Mouse (Mus musculus) layer of hippocampus, postnatal 10 days (tissue): ENCODE results near the gene Slc2a8. TPM values are rescaled to one million over a fixed set of nuclear protein-coding genes. Genes with fewer than 3 reads are reported as not detected.
"Not testable (repeated sequence)": the region's sequence is repeated elsewhere in the genome, so short reads cannot be mapped to it uniquely, and the experiment has no call there.

ENCODE experiments used
- DNase-seq, 2 experiments: peaks; one replicate each; pipeline ENCODE4 v3.0.0; 2021; ENCODE audit warnings: low spot score in 2 of 2
- long read RNA-seq: library from polyadenylated mRNA; stranded (forward); transcript quantifications from one replicate; pipeline ENCODE4 v2.0.0, GENCODE M21; 2023
- total RNA-seq, 2 experiments: library from RNA; stranded (reverse); gene quantifications; 2 replicates each; pipeline ENCODE4 v1.2.3; 2021

Gene Slc2a8
- 10 to 100 TPM; 23.2 to 26.9 TPM for total RNA-seq
- long read RNA-seq, transcript Slc2a8-201 (10 exons, 2,108 nt) = major isoform, 21 of 38 reads
- long read RNA-seq, partial matches to known transcripts = 4 of 38 reads
- long read RNA-seq, other reads (novel, unspliced or antisense) = 13 of 38 reads

DNA sequence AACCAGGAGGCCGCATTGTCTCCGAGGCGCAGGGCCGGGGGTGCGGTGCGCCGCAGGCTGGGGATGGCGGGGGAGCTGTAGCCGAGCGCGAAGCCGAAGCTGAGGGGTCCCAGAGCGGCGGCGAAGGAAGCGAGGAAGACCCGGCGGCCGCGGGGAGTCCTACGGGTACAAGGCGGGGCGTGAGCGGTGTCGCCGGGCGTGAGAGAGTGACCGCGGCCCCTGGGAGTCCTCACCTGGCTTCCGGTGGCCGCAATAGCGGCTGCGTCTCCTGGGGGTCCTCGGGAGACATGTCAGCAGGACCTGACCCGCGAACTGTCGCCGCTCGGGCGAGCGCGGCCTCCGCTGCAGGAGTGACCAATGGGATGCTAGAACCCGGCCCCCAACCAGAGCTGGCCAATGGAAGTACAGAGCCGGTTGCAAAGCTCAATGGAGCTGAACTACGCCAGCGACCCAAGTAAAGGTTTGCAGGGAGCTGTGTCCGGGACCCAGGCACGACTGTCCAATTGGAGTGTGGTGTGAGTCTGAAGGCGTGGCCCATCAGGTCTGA, at the start of gene Slc2a8:
Slc2a8 (minus strand) TSS at position 359 of the 547 bp plus-strand sequence.
- peak; percentile 80 to 87 for DNase-seq

DNA sequence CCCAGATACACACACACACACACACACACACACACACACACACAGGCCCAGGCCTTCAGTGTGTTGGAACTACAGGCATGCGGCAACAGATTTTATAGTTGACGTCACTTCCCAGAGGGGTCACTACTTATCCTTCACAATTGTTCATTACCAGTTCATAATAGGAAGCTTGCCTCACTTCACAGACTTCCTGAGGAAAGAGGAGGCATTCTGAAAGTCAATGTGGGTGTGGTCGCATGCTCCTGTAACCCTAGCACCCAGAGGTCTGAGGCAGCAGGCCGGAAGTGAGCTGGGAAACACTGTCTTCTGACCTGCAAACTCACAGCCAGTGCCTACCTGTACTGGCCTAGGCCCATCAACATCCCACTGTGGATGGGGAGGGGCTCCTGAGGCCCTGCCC, 43.2 kb upstream of the Slc2a8 start:
- DNase-seq = no peak

DNA sequence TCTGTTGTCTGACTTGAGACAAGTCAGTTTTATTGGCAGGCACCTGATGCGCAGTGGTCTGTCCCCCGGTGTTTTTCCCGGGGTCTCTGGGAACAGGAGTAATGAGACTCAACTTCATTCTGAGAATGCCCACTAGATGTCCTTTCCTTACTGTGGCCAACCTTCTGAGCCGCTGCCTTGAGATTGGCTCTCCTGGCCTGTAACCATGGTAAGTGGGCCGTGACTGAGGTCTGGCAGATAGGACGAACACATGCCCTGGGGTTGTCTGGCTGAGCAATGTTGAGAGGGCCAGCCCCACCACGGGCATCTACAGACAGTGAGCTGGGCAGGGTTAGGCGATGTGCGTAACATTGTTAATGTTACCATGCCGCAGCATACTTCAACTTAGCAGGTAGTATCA, 42.7 kb upstream of the Slc2a8 start:
- DNase-seq = peak in 1 of 2 experiments; percentile 33

DNA sequence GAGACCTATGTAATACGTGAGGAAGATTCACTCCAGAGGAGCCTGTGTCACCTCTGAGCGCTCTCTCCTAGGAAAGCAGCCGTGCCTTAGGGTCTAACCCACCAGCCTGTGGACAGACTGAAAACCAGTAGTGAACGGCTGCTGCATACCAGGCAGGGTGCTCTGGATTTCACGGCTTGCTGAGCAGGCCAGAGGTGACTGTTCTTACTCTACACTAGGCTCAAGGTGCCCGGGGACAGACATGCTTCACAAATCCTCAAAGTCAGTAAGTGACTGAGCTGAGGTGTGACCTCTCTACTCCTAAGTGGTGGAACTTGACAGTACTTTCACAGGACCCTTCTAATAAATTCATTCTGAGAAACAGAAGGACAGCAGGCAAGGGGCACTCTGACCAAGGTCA, 41.0 kb upstream of the Slc2a8 start:
- no peak for DNase-seq

DNA sequence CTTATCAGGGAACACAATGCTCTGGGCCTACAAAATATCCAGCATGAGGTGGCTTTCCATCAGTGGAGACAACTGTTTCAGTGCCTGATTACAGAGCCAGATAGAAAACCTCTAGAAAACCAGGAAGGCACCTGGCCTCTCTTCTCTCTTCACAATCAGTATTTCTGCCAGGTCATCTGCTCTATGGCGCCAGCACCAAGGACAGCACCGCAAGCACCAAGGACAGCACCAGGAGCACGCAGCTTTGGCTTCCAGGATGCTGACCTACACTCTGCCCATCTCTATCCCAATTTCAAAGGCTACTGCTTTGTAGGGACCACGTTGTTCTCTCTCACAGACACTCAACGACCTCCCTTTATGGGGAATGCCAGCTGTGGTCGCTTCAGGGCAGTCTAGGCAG, 36.1 kb upstream of the Slc2a8 start:
- DNase-seq = no peak

DNA sequence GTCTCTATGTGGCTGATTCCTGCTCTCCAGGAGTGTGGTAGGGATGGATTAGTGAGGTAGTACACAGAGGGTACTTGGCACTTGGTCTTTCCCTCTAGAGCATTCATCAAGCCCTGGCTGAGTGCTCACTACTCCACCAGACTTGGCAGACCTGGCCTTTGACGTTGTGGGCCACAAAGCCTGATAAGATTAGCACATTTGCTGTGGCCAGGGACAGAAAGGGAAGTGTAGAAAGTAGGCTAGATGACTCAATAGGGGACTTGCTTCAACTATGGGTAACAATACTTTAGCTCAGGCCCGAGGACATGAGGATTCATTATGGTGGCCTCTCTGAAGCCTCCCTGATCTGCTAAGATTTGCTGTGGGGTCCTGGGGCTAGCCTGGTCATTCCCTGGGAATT, 35.3 kb upstream of the Slc2a8 start:
- DNase-seq = no peak

DNA sequence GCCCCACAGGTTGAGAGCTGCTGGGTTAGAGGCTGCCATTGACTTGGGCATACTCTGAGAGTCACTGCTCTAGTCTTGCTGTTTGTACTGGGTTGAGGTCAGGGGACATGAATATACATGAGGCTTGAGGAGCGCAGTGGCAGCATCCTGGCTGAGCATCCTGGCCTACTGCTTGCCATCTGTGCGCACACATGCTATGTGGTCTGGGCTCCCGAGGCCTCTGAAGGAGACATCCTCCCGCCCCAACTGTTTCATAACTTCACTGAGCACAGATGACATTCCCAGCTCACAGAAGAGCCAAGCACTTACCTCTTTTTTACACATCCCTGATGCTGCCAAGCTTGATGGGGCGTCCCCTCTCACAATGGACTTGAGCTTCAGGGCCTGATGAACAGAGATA, 33.0 kb upstream of the Slc2a8 start:
- DNase-seq = peak in 1 of 2 experiments; percentile 41

DNA sequence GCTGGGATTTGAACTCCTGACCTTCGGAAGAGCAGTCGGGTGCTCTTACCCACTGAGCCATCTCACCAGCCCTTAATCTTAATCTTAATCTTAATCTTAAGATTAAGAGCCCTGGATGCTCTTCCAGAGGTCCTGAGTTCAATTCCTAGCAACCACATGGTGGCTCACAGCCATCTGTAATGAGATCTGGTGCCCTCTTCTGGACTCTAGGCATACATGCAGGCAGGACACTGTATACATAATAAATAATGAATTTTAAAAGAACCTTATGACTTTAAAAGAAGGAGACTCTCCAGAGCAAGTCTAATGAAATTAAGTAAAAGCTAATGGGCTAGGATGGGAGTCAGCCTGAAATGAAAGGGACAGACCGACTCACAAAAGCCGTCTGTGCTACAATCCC, 27.2 kb upstream of the Slc2a8 start:
- DNase-seq = not testable (repeated sequence)

DNA sequence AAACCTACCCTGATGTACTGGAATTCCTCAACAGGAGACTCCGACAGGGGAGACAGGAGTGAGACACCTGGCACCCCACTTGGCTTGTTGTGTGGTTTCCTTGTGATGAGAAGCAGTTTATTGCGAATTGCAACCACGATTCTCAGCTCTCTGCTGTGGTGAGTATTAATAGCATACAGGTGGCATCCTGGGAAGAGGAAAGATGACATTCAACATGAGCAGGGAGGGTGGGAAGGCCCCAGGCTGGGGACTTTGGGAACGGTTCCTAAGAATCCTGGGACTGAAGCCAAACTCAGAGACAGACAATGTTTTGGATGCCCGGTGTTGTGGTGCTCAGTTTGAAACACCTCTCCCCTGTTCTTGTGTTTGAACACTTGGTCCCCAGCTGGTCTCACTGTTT, 23.2 kb upstream of the Slc2a8 start:
- peak; percentile 42 to 56 for DNase-seq

DNA sequence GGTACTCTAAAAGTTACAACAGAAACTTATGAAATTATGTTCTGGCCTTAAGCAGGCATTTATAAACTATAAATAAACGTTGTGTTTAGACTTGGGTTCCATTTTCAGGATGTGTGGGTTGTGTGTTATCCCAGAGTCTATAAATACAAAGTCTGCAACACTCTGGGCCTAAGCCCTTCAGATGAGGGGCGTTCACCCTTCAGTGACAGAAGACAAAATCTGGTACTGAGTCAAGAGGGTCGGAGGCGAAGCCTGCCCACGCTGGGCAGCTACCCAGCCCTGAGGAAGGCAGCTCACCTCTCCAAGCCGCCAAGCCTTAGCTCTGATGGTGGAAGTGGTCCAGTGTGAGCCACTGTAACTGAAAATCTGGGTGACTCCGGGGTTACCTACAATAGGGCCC, 20.3 kb upstream of the Slc2a8 start:
- no peak for DNase-seq

DNA sequence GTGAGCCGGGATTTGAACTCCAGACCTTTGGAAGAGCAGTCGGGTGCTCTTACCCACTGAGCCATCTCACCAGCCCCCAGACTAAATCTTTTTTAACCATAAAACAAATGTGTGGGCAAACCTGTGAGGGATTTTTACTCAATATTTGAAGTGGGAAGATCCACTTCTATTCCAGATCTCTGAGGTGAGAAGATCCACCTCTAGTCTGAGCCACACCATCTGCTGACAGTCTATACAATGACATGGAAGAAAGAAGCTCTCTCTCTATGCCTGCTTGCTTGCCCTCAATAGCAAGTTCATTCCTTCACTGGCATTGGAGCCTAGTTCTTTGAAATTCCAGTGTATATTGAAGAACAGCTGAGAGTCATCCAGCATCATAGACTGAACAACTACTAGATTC, 17.9 kb upstream of the Slc2a8 start:
- no peak for DNase-seq

DNA sequence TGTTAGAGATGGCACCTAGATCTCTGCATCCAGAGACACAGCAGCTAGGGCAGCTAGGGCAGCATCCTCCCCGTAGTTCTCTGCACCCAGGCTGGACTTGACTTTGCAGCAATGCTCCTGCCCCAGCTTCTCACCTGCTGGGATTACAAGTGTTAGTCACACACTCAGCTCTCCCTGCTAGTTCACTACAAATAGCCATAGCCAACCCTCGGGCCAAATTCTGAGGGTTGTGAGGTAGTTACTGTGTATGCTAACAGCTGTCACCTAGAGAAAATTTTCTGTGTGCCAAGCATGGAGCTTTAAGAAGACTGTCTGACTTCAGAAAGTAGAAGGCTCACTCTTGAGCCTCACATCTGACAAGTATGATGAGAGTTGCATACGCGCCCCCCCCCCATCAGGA, 15.9 kb upstream of the Slc2a8 start:
- no peak for DNase-seq

DNA sequence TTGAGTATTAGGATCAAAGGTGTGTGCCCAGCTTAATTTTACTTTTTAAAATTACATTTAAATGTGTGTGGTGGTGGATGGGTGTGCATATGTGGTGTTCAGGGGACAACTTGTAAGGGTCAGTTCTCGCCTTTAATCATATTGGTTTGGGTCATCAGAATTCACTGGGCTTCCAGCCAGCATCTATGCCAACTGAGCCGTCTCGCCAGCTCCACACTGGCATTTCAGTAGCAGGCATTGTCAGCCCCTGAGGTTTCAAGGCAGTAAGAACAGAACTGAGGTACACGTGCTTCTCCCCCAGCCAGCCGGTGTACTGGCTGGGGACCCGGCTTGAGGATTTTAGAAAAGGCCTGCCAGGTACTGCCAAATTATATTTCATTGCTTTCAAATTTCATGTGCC, 15.2 kb upstream of the Slc2a8 start:
- DNase-seq = no peak

DNA sequence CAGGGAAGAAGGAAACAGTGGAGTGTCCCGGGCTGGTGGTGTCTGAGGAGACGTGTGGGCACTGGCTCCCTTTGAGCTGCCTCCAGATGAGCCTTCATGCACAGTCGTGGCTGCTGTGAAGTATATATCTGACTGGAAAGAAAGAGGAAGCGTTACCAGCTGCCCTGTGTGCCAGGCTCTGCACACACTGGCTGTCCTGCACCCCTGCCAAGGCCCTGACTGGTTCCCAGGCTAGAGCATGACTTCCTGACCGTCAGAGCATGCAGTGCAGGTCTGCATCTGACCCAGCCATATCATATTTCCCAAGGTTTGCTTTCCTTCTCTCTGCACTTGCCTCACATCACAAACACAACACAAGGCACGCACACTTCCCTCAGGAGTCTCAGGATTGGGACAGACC, 10.2 kb upstream of the Slc2a8 start:
- no peak for DNase-seq

DNA sequence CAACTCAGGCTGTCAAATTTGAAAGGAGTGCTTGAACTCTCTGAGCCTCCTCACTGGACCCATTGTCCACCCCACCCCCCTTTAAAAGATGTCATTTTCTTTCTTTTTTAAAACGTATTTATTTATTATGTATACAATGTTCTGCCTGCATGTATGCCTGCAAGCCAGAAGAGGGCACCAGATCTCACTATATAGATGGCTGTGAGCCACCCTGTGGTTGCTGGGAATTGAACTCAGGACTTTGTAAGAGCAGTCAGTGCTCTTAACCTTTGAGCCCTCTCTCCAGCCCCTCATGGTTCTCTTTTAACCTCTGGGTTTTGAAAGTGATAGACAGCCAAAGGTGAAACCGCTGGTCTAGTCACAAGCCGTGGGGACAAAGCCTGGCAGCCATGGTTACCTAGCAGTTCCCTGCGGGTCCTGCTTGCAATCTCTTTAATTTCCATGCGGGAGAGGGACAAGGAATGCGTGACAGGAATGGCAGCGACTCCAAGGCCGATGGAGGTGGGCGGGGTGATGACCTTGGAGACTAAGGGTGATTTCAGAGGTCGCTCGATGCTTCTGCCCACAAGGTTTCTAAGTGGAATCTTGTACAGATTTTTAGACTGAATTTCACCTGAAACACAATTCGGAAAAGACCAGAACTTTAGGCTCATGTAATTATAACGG, 8.4 kb upstream of the Slc2a8 start:
- no peak for DNase-seq

DNA sequence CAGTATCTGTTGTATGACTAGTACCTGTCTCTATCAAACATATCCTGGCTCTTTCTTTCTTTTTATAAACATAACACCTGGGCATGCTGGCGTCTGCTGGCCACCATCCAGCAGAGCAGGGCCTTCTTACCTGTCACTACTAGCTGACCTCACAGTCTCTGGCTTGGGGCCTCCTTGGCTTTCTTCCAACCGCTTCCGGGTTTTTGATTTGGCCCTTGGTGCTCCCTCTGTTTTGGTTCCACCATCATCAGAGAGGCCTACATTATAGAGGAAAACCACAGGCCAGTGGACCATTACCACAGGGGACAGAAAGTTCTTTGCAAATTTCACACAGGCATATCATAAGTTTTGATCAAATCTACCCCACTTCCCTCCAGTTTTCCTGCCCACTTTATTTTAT, 7.5 kb upstream of the Slc2a8 start:
- no peak for DNase-seq

DNA sequence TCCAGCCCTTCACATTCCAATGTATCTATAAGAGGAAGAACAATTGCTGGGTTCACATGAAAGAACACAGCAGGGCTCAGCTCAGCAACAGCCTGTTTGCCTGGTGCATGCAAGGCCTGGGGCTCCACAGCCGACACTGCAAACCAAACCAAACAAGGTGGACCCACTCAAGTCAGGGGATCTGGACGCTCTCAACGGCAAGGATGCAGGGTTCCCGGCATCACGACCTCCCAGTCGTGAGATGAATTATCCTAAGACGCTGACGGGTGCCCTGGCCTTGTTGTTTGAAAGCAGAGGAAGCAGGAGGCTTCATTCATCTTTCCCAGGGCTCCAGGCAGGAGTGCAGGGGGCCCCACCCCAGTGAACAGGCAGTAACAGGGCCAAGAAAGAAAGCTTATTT, 4.0 kb upstream of the Slc2a8 start:
- DNase-seq = no peak

DNA sequence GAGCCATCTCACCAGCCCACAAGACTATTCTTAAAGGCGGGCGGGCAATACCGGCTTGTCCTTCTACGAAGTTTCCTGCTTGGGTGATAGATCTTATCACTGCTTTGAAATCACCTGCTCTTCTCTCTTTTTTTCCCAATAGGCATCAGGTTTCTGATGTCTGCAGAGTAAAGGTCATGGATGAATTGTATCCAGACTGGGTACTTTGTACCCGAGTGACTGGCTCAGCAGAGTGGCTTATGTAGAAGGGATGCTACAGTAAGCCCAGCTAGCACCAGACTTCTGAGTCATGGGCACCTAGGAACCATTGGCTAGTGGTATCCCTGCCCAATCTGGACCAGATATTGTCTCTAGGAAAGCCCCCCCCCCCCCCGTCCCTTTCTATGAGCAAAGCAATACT, 1.7 kb upstream of the Slc2a8 start:
- DNase-seq = no peak

DNA sequence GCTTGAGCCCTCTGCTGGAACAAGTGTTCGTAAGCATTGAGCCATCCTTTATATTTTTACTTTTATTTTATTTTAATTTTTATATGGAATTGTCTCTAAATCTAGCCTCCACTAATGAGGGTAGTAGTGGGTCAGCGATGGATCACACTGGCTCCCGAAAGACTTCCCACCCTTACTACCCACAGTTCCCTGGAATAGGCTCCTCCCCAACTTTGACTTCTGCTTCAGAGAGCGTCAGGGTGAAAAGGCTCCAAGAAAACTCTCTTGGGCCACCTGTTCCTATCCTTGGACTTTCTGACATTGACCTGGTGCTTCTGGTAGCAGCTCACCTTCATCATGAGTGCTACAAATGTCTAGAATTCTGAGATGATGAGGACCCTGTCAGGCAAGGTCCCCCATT, 817 bp upstream of the Slc2a8 start:
- no peak for DNase-seq

DNA sequence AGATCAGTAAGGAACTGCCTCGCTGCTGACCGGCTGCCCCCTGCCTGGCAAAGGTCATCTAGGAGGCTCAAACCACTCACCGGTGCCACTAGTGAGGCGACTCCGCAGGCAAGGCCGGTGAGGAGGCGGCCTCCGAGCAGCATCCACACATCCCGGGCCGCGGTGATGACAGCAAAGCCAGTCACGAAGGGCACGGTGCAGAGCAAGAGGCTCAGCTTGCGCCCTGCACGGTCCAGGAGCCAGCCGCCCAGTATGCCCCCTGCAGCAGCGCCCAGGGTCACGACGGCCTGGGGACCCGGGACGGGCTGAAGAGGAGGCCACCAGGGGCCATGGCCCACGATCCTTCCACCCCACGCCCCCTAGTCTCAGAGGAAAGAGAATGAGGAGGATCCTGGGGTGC, 602 bp downstream of the Slc2a8 start:
- DNase-seq = no peak

DNA sequence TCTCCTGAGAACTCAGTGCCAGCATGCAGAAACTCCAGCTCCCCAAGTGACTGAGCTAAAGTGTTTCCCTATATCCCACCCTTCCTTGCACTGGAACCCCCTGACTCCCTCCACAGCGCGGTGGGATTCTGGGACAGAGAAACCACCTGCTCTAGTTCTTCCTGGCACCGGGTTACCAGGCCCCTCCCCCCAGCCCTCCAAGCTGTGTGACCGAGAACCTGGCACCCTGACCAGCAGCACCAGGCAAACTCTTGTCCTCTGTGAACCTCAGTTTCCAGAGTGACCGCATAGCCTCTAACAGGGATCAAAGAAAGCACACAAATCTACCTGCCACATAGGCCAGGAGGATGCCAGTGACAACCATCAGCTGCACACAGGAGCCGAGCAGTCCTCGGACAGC, 2.2 kb downstream of the Slc2a8 start:
- no peak for DNase-seq

DNA sequence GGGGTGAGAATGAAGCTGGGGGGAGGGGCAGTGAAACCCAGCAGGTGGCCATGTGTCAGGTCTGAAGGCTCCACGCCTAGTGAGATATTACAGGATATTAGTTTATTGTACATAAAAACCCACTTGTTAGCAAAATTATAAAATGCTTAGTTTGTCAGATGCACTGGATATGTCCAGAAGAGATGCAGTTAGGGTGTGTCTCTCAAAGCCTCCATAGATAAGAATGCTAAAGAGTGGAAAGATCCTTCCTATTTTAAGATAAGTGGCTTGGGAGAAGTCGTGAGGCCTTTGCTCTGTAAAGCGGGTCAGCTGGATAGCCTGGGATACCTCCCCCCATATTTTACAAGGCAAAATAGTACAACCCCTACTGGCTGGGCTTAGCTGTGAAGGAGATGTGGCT, 3.2 kb downstream of the Slc2a8 start:
- DNase-seq = no peak

DNA sequence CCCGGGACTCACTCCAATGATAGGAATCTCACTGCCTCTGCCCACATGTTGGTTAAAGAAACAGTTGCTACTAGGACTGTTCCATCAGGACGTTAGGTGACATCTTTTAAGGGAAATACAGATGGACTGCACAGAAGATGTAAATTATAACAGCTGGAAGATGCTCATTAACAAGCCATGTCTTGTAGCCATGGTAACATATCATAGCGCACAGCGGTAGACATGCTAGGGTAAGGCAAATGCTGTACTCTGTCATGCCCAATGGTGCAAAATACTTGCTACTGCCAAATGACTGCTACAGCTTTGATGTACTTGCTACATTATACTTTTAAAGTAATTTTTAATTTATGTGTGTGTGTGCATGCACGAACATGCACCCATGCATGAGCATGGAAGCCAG, 4.8 kb downstream of the Slc2a8 start:
- DNase-seq = no peak
